Mouse (Mus musculus) neural tube, embryonic 13.5 days (tissue): ENCODE results near the gene Bcas3. TPM values are rescaled to one million over a fixed set of nuclear protein-coding genes. Genes with fewer than 3 reads are reported as not detected.

Experiments
- ATAC-seq: fragments of 200-750 bp; cut with Nextera tagmentation; 2 replicates; pipeline ENCODE4 v1.8.0; 2017; ENCODE audit warnings: low read depth, mild to moderate bottlenecking, moderate TSS enrichment, moderate library complexity
- H3K27ac ChIP-seq: fragments of 300-500 bp; sonication (generic); replicated peaks from 2 replicates; pipeline ENCODE4 v1.5.1; 2015; ENCODE audit warnings: moderate library complexity, mild to moderate bottlenecking, inconsistent platforms
- H3K27me3 ChIP-seq: fragments of 300-500 bp; sonication (generic); 2 replicates; pipeline ENCODE4 v1.6.1; 2015; ENCODE audit warnings: mild to moderate bottlenecking, inconsistent platforms
- H3K36me3 ChIP-seq: fragments of 300-500 bp; sonication (generic); 2 replicates; pipeline ENCODE4 v1.6.1; 2015; ENCODE audit warnings: mild to moderate bottlenecking, inconsistent platforms
- H3K4me1 ChIP-seq: fragments of 300-500 bp; sonication (generic); replicated peaks from 2 replicates; pipeline ENCODE4 v1.6.1; 2015; ENCODE audit warnings: inconsistent platforms
- H3K4me2 ChIP-seq: fragments of 300-500 bp; sonication (generic); 2 replicates; pipeline ENCODE4 v1.6.1; 2015; ENCODE audit warnings: inconsistent platforms, mild to moderate bottlenecking, moderate library complexity
- H3K4me3 ChIP-seq: fragments of 300-500 bp; sonication (generic); 2 replicates; pipeline ENCODE4 v1.5.1; 2015; ENCODE audit warnings: mild to moderate bottlenecking, inconsistent platforms
- H3K9ac ChIP-seq: fragments of 300-500 bp; sonication (generic); 2 replicates; pipeline ENCODE4 v1.6.1; 2015; ENCODE audit warnings: moderate library complexity, mild to moderate bottlenecking, inconsistent platforms
- H3K9me3 ChIP-seq: fragments of 300-500 bp; sonication (generic); 2 replicates; pipeline ENCODE4 v1.6.1; 2016; ENCODE audit warnings: inconsistent platforms
- whole genome bisulfite sequencing: fragments of 180-500 bp; shearing (Covaris S2); methylation state at CpG from one replicate; pipeline ENCODE4 v1.1.7; 2015; 5-methylcytosine and 5-hydroxymethylcytosine counted together
- polyA plus RNA-seq: library from polyadenylated mRNA; unstranded; fragments of >200 nt; fragmentation: Nextera tagmentation; extraction: Ambion mirVana; gene quantifications from 2 replicates; pipeline ENCODE4 v1.2.1, GENCODE M21; 2015

Gene Bcas3
- polyA plus RNA-seq, 1 experiment from 2014 or later = 37.7 TPM

- no peak overlapping the region for H3K4me3 ChIP-seq
- peak overlapping the region; percentile 60 for H3K9ac ChIP-seq
- no peaks in the 10 kb centered on the region for H3K9me3 ChIP-seq
- peak; percentile 23; the same call in 1 of the 2 replicates for ATAC-seq
- peaks cover 43% of the 10 kb centered on the region for H3K4me1 ChIP-seq
- peaks cover 27% of the 10 kb centered on the region for H3K27me3 ChIP-seq
- H3K27ac ChIP-seq = peak overlapping the region; percentile 39; the same call in 1 of the 2 replicates
- WGBS = 16% methylated on average over 16 of the region's 16 CpGs
- peak overlapping the region; percentile 62 for H3K4me2 ChIP-seq
- no peaks in the 10 kb centered on the region for H3K36me3 ChIP-seq
Measured at GRCm38 (mm10) chr11:85524841-85525500, 172.0 kb downstream of the Bcas3 start.

GRCm38 (mm10) chr11:85525501-85525885 is 172.5 kb downstream of the Bcas3 start:
- Histone ChIP-seq H3K9me3 (no peaks in the 10 kb centered on the region), H3K9ac (no peak overlapping the region; the same call in 1 of the 2 replicates), H3K36me3 (no peaks in the 10 kb centered on the region), H3K27ac (0 out of 2 replicates have a peak overlapping the region, but pooled peaks have one; percentile 30), H3K4me2 (peak overlapping the region; percentile 62; the same call in 1 of the 2 replicates), H3K4me1 (peaks cover 43% of the 10 kb centered on the region), H3K4me3 (no peak overlapping the region), H3K27me3 (peaks cover 27% of the 10 kb centered on the region)
- no peak for ATAC-seq
- 42% methylated on average over 10 of the region's 10 CpGs for WGBS

- Histone ChIP-seq H3K36me3 (no peaks in the 10 kb centered on the region), H3K9me3 (no peaks in the 10 kb centered on the region), H3K4me1 (peaks cover 43% of the 10 kb centered on the region), H3K4me2 (no peak overlapping the region), H3K27ac (0 out of 2 replicates have a peak overlapping the region, but pooled peaks have one; percentile 30), H3K27me3 (peaks cover 27% of the 10 kb centered on the region), H3K4me3 (no peak overlapping the region), H3K9ac (no peak overlapping the region)
- ATAC-seq = no peak
- 47% methylated on average over 11 of the region's 11 CpGs for WGBS
Measured at GRCm38 (mm10) chr11:85525979-85526775, 173.2 kb downstream of the Bcas3 start.

GRCm38 (mm10) chr11:85527261-85527660 is 174.3 kb downstream of the Bcas3 start:
- Histone ChIP-seq H3K4me1 (peaks cover 43% of the 10 kb centered on the region), H3K4me3 (no peak overlapping the region), H3K27ac (no peak overlapping the region), H3K9me3 (no peaks in the 10 kb centered on the region), H3K9ac (no peak overlapping the region), H3K36me3 (no peaks in the 10 kb centered on the region), H3K27me3 (peaks cover 27% of the 10 kb centered on the region), H3K4me2 (no peak overlapping the region)
- WGBS = 30% methylated on average over 5 of the region's 5 CpGs
- ATAC-seq = no peak

GRCm38 (mm10) chr11:85529531-85530285 is 176.7 kb downstream of the Bcas3 start:
- ATAC-seq = no peak
- Histone ChIP-seq H3K27me3 (peaks cover 27% of the 10 kb centered on the region), H3K9ac (no peak overlapping the region), H3K4me3 (no peak overlapping the region), H3K4me2 (no peak overlapping the region), H3K9me3 (no peaks in the 10 kb centered on the region), H3K27ac (no peak overlapping the region), H3K36me3 (no peaks in the 10 kb centered on the region), H3K4me1 (peaks cover 29% of the 10 kb centered on the region)
- WGBS = 79% methylated on average over 5 of the region's 5 CpGs

- H3K4me1 ChIP-seq = no peaks in the 10 kb centered on the region
- no peak overlapping the region for H3K9ac ChIP-seq
- no peaks in the 10 kb centered on the region for H3K36me3 ChIP-seq
- no peaks in the 10 kb centered on the region for H3K27me3 ChIP-seq
- H3K9me3 ChIP-seq = no peaks in the 10 kb centered on the region
- no peak for ATAC-seq
- no peak overlapping the region for H3K27ac ChIP-seq
- H3K4me3 ChIP-seq = no peak overlapping the region
- 88% methylated on average over 4 of the region's 4 CpGs for WGBS
- no peak overlapping the region for H3K4me2 ChIP-seq
Measured at GRCm38 (mm10) chr11:85540989-85541388, 188.0 kb downstream of the Bcas3 start.

GRCm38 (mm10) chr11:85543311-85543710 is 190.3 kb downstream of the Bcas3 start:
- no peak overlapping the region for H3K9ac ChIP-seq
- H3K9me3 ChIP-seq = no peaks in the 10 kb centered on the region
- no peak overlapping the region for H3K4me3 ChIP-seq
- H3K36me3 ChIP-seq = no peaks in the 10 kb centered on the region
- ATAC-seq = no peak
- H3K4me1 ChIP-seq = no peaks in the 10 kb centered on the region
- no peaks in the 10 kb centered on the region for H3K27me3 ChIP-seq
- H3K4me2 ChIP-seq = no peak overlapping the region
- no peak overlapping the region for H3K27ac ChIP-seq
- 80% methylated on average over 4 of the region's 4 CpGs for WGBS

- H3K27ac ChIP-seq = no peak overlapping the region
- 67% methylated on average over 5 of the region's 5 CpGs for WGBS
- no peaks in the 10 kb centered on the region for H3K9me3 ChIP-seq
- H3K4me1 ChIP-seq = no peaks in the 10 kb centered on the region
- no peak overlapping the region for H3K4me2 ChIP-seq
- ATAC-seq = no peak
- no peak overlapping the region for H3K9ac ChIP-seq
- H3K36me3 ChIP-seq = no peaks in the 10 kb centered on the region
- H3K4me3 ChIP-seq = no peak overlapping the region
- H3K27me3 ChIP-seq = no peaks in the 10 kb centered on the region
Measured at GRCm38 (mm10) chr11:85545602-85546001, 192.6 kb downstream of the Bcas3 start.

GRCm38 (mm10) chr11:85547966-85548365 is 195.0 kb downstream of the Bcas3 start:
- ATAC-seq = no peak
- Histone ChIP-seq H3K36me3 (no peaks in the 10 kb centered on the region), H3K27me3 (no peaks in the 10 kb centered on the region), H3K4me1 (no peaks in the 10 kb centered on the region), H3K9me3 (no peaks in the 10 kb centered on the region), H3K27ac (no peak overlapping the region), H3K9ac (no peak overlapping the region), H3K4me3 (no peak overlapping the region), H3K4me2 (no peak overlapping the region)
- WGBS = 77% methylated on average over 6 of the region's 6 CpGs

GRCm38 (mm10) chr11:85549651-85550050 is 196.7 kb downstream of the Bcas3 start:
- 88% methylated on average over 3 of the region's 3 CpGs for WGBS
- H3K4me3 ChIP-seq = no peak overlapping the region

GRCm38 (mm10) chr11:85555066-85555465 is 202.1 kb downstream of the Bcas3 start:
- Histone ChIP-seq H3K4me1 (no peaks in the 10 kb centered on the region), H3K9me3 (no peaks in the 10 kb centered on the region), H3K4me3 (no peak overlapping the region), H3K36me3 (no peaks in the 10 kb centered on the region), H3K27ac (no peak overlapping the region), H3K9ac (no peak overlapping the region), H3K27me3 (no peaks in the 10 kb centered on the region), H3K4me2 (no peak overlapping the region)
- ATAC-seq = no peak
- WGBS = 69% methylated on average over 1 of the region's 1 CpGs

More at GRCm38 (mm10) chr11:85549651-85550050, 196.7 kb downstream of the Bcas3 start:
- H3K4me1 ChIP-seq = no peaks in the 10 kb centered on the region
- ATAC-seq = no peak
- no peaks in the 10 kb centered on the region for H3K27me3 ChIP-seq
- H3K9me3 ChIP-seq = no peaks in the 10 kb centered on the region
- H3K36me3 ChIP-seq = no peaks in the 10 kb centered on the region
- no peak overlapping the region for H3K27ac ChIP-seq
- H3K4me2 ChIP-seq = no peak overlapping the region
- H3K9ac ChIP-seq = no peak overlapping the region

- H3K36me3 ChIP-seq = no peaks in the 10 kb centered on the region
- no peak overlapping the region for H3K27ac ChIP-seq
- H3K9ac ChIP-seq = no peak overlapping the region
- no peaks in the 10 kb centered on the region for H3K4me1 ChIP-seq
- H3K9me3 ChIP-seq = no peaks in the 10 kb centered on the region
- H3K4me3 ChIP-seq = no peak overlapping the region
- no peak for ATAC-seq
- 72% methylated on average over 2 of the region's 2 CpGs for WGBS
- H3K4me2 ChIP-seq = no peak overlapping the region
- H3K27me3 ChIP-seq = no peaks in the 10 kb centered on the region
Measured at GRCm38 (mm10) chr11:85555721-85556120, 202.8 kb downstream of the Bcas3 start.
